Mouse (Mus musculus) megakaryocyte, embryonic 14.5 days (primary cell): ENCODE data around the gene Rnd1.

Experiments
- FLI1 ChIP-seq: IDR thresholded peaks from 2 replicates; pipeline ENCODE4 v1.6.1; 2012; ENCODE audit warnings: low read length, inconsistent platforms, mixed read lengths
- GATA1 ChIP-seq: IDR thresholded peaks from 3 replicates; pipeline ENCODE4 v1.6.1; 2012; ENCODE audit warnings: mixed read lengths, low read length, inconsistent platforms, borderline replicate concordance

DNA sequence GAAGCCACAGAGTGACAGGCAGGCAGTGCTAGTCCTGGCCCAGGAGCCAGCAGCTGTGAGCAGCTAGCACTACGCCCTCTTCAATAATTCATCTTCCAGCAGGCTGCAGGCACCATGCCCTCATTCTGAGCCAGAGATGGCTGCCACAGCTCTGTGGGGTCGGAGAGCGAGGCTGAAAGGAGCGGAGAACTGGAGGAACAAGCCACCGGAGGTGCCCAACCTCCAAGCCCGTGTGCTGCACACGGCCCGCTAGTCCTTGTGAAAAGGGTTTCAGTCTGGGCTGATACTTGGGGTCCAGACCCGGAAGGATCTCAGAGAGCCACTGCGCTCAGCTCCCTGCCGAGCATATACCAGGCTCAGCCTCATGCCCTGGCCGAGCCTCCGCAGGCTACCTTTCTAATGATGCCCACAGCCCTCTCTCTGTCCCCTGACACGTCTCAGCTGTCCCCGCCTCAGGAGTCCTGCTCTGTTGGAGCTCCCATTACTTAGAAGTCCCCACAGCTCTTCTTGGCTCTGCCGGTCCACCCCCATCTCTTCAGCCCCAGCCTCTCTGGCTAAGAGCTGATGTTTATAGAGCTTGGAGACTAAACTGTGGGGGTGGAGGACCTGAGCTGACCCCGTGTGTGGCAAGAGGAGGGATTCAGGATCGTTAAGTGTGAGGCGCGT, 48.5 kb downstream of the Rnd1 start:
- TF ChIP-seq FLI1, result no peak
- no peak for TF ChIP-seq GATA1
